Mouse (Mus musculus) gastrocnemius, adult 2 months (tissue): ENCODE data around the gene Gstt3. TPM values are rescaled to one million over a fixed set of nuclear protein-coding genes. Genes with fewer than 3 reads are reported as not detected.
A peak's percentile ranks its signal among the peaks of the same experiment; 100 is the strongest.

ENCODE experiments used
- DNase-seq: peaks from one replicate; pipeline ENCODE4 v3.0.0; 2022
- H3K27ac ChIP-seq: fragments of 200-600 bp; 2 replicates; pipeline ENCODE4 v1.8.1; 2022; ENCODE audit warnings: mild to moderate bottlenecking
- H3K4me3 ChIP-seq: fragments of 200-600 bp; 2 replicates; pipeline ENCODE4 v1.8.1; 2022; ENCODE audit warnings: mild to moderate bottlenecking, moderate library complexity
- CTCF ChIP-seq: fragments of 200-600 bp; IDR thresholded peaks from 2 replicates; pipeline ENCODE4 v1.8.1; 2022; ENCODE audit warnings: antibody characterized with exemption, mild to moderate bottlenecking, moderate library complexity
- intact Hi-C: fragments of 180-260 bp; cut with DNase I; formaldehyde crosslinking; loops from one replicate; pipeline ENCODE4 v1.15.1; 2025
- total RNA-seq, 2 experiments: library from RNA; stranded (reverse); gene quantifications; 2 replicates each; pipeline ENCODE4 v1.2.3; 2021

Gstt3 gene
- total RNA-seq, 2 experiments from 2014 or later: 2.6 to 3.2 TPM

DNA sequence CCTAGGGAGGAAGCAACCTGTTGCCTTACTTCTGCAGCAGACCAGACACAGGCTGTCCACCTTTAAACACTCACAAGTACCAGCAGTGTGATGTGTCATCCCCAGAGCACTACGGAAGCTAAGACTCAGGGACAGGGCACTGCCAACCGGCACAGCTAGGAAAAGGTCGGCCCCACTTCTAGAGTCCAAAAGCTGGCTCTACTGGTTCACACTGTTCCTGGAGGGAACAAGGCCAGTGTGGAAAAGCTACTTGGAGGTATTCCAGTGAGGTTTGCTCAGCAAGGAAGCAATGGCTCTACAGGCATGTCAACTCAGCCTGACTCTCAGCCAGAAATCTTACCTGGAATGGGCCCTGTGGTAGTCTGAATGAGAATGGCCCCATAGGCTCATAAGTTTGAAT lies 40.3 kb downstream of the Gstt3 start:
- H3K4me3 ChIP-seq: no peak overlapping the region
- intact Hi-C loops: loop anchor here (5.0 kb wide), 1 partner anchor 211 kb away; the partner anchor contains the start of gene Gm5134
- DNase-seq: peak; percentile 57
- peak overlapping the region; percentile 74 for H3K27ac ChIP-seq
- TF ChIP-seq CTCF: no peak

DNA sequence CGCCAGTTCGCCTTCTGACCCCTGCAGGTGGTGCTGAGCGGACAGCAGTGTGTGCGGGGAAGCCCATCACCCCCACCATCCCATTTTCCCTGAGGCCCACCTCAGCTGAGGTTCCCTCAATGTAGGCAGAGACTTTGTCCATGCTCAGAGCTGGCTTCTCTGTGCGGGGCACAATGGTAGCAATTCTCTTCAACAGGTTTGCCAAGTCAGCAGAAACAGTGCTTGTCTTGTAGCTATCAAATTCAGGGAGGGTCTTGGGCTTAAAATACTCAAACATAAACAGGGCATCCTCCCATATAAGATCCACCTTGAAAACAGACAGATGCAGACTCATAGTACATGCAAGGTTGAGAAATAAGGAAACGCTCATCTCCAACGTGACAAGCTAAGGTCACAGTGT lies 55.8 kb downstream of the Gstt3 start:
- H3K4me3 ChIP-seq: no peak overlapping the region
- intact Hi-C loops: no loop called here
- TF ChIP-seq CTCF: no peak
- H3K27ac ChIP-seq: no peak overlapping the region
- no peak for DNase-seq

Other genes starting within 250 kb of the Gstt3 start
- under 1 TPM; 0.11 to 0.15 TPM for gene Lrrc75b, start 221.1 kb downstream of the Gstt3 start, total RNA-seq
- gene Ggt1, start 219.8 kb downstream of the Gstt3 start, total RNA-seq: not detected
- 1 to 10 TPM; 2.9 to 4.6 TPM for gene Ggt5, start 192.1 kb downstream of the Gstt3 start, total RNA-seq
- 1 to 10 TPM; 1.0 to 2.4 TPM for gene Susd2, start 137.4 kb downstream of the Gstt3 start, total RNA-seq
- gene Cabin1, start 17.1 kb downstream of the Gstt3 start, total RNA-seq: 10 to 100 TPM in 1 of 2 experiments, 1 to 10 TPM in 1; 8.4 to 11.0 TPM
- gene Ddt, start 8.0 kb downstream of the Gstt3 start, total RNA-seq: 10 to 100 TPM; 32.5 to 55.0 TPM
- not detected for gene Gm20441, start 460 bp downstream of the Gstt3 start, total RNA-seq
- gene Gstt1, start 17.2 kb upstream of the Gstt3 start, total RNA-seq: 1 to 10 TPM; 4.5 to 5.7 TPM
- gene Gstt4, start 41.1 kb upstream of the Gstt3 start, total RNA-seq: not detected
- 1 to 10 TPM; 2.3 to 4.2 TPM for gene Gstt2, start 56.0 kb upstream of the Gstt3 start, total RNA-seq
- gene Mif, start 78.8 kb upstream of the Gstt3 start, total RNA-seq: 100 to 1,000 TPM; 147 to 168 TPM
- under 1 TPM in 1 of 2 experiments, not detected in 1; 0.45 TPM for gene Derl3, start 112.0 kb upstream of the Gstt3 start, total RNA-seq
- 10 to 100 TPM; 13.0 to 17.7 TPM for gene Smarcb1, start 140.2 kb upstream of the Gstt3 start, total RNA-seq
- 1,000 to 10,000 TPM; 1,469 to 1,586 TPM for gene Chchd10, start 151.7 kb upstream of the Gstt3 start, total RNA-seq
- 1 to 10 TPM; 2.5 to 2.8 TPM for gene Mmp11, start 155.1 kb upstream of the Gstt3 start, total RNA-seq
- gene Gm867, start 159.3 kb upstream of the Gstt3 start, total RNA-seq: not detected
- not detected for gene Vpreb3, start 161.6 kb upstream of the Gstt3 start, total RNA-seq
- gene Gm5134, start 173.1 kb upstream of the Gstt3 start, total RNA-seq: not detected